Mouse (Mus musculus) neural tube, embryonic 10.5 days (tissue): ENCODE data around the gene Epop.
A peak's percentile ranks its signal among the peaks of the same experiment; 100 is the strongest.
"Not testable (repeated sequence)": the region's sequence is repeated elsewhere in the genome, so short reads cannot be mapped to it uniquely, and the experiment has no call there.

ENCODE experiments used
- DNase-seq: peaks from one replicate; pipeline ENCODE4 v3.0.0-alpha.2; 2017; ENCODE audit warnings: low spot score; ENCODE audit errors: extremely low spot score

The Epop gene

DNA sequence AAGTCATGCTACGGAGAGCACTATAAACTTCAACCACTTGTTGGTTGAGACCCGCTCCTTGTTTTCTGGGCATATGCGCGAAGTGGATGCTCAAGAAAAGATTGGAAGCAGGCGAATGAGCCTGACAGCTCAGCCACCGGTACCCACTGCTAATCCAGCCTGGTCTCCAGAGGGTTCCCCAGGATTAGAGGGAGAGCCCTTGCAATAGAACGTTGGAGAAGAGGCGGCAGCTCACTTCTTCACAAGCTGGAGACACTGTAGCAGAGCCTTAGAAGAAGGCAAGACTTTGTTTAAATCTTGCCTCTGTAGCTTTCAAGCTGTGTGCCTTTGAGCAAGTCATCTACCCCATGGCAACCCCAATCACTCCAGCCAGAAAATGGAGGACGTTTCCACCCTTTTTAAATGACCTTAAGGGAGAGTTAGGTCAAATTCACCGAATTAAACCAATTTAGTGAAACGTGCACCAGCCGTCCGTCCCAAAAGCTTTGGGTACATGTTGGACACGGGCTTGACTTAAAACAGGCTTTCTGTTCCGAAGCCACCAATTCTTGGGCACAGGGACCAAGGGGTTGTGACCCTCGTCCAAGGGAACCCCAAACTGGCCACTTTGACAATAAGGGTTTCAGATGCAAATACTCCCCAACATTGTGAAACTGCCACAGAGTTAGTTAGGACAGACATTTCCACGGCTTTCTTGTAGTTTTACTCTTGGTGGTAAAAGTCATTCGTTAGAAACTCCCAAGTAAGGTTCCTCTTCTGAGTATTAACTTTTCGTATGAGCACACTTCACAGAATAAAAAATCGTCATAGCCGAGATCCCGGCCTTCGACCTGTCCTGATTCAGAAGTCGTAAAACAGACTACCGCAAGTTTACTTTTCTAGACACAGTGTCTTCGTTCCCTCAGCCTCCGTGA is 31.5 kb upstream of the Epop start:
- DNase-seq: peak; percentile 34

DNA sequence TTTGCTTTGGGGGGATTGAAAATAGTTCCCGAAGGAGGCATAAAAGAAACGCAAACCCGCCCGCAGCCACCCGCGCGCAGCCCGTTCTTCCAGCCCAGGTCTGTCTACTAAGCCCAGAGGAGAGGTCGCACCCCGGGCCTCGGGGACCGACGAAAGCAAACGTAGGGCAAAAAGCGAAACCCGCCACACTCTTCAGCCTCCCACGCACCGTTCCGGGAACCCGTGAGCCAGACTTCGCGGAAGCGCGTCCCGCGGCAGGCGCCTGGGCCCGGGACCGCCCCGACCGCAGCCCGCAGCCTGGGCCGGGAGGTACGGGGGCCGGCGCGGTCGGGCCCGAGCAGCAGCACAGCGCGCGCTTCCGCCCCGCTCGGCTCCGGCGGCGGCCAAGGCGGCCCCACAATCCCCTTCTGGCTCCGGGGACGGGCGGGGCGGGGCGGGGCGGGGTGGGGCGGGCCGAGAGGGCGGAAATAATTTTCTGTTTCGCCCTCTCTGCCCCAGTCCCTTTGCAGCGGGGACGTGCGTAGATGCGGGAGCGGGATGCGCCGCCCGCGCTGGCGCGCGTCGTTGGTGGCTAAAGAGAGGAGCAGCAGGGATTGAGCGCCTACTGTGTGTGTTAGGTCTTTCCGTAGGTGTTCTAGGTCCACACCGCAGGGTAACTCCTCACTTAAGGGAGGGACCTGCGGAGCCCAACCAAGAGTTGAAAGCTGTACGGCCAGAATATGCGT is 30.6 kb upstream of the Epop start:
- peak; percentile 84 for DNase-seq

DNA sequence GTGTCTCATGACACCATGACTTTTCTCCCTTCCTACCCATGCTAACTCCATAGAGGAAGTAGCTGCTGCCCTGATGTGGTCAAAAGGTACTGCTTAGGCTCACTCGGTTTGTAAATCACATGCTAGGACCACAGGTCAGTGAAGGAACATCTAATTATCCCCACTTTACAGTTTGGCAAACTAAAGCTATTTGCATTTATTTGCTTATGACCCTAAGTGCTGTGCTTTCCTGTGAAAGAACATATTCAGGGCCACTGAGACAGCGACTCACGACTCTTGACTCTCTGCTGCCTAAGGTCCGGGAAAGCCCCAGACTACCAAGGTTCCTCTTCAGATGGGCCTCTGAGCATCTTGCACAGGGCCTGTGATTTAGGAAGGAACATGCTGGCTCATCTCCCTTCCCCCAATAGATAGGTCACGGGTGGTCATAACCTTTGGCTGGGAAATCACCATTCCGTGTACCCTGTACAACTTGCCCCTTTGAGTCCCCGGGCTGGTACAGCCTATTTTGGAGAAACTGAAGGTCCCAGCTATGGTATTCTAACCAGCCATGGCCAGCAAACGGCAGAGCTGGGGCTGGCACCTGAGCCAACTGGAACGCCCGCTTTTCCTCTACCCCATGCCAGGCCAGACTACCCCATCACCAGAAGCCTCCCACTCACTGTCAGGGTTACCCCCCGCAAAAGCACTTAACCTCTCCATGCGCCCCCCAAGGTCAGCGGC is 29.9 kb upstream of the Epop start:
- DNase-seq: no peak

DNA sequence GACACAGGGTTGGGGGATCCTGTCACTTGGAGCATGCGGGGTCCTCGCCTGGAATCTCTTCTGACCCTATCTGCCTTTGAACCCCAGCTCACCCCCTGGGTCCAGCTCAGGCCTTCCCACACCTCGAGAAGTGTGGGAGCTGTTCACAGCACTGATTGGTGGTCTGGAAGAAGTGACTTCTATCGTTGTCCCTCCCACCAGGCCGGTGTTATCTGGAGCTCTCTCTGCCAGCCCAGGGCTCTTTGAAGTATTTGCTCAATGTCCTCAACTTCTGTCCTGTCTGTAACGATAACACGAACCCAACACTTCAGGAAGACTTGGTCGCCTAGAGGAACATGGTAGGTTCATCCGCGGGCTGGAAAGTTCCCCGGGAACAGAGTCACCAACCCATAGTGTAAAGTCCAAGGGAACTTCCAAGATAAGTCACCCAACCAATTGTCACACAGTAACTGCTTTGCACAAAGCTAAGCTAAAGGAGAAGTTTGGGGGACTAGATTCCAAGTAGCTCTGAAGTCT is 29.3 kb upstream of the Epop start:
- no peak for DNase-seq

DNA sequence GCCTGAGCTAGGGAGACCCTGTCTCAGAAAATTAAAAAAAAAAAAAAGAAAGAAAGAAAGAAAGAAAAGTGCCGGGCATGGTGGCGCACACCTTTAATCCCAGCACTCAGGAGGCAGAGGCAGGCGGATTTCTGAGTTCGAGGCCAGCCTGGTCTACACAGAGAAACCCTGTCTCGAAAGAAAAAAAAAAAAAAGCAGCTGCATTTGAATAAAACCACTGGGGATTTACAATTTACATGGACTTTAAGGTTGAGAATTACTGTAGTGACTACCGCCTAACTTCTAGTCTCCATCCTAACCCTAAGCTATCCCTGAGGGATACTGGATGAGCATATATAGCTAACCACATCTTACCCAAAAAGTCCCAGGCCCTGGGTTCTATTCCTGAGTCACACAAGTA is 28.5 kb upstream of the Epop start:
- DNase-seq: not testable (repeated sequence)

DNA sequence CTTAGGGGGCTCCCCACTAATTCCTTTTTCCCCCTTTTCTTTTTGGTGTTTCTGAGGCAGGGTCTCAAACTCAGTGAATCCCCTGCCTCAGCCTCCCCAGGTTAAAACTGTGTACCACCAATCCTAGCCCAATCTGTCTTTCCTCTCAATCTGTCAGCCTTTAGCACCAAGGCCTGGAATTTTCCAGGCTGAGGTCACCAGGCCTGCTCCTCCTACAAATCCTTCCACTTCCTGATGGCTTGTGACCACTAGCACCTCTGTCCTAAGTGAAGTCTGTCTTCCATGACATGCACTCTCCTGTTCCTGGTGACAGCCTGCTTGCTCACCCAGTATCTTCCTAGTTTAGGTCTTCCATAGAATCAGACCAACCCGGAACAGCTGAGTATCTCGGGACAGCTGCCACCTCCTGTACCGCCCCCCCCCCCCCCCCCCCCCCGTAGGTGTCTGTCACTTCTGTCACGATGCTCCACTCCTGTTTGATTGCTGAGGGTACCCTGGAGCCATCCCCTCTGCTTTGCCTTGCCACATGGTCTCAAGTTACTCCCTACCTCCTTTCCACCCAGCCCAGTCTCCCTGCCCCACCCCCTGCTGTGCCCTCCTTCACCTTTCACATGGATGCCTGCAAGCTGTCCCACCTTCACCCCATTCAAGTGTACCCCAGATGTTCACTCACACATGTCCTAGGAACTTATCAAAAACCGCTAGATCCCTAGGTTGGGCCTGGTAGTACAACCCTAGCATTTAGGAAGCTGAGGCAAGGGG is 27.9 kb upstream of the Epop start:
- no peak for DNase-seq

DNA sequence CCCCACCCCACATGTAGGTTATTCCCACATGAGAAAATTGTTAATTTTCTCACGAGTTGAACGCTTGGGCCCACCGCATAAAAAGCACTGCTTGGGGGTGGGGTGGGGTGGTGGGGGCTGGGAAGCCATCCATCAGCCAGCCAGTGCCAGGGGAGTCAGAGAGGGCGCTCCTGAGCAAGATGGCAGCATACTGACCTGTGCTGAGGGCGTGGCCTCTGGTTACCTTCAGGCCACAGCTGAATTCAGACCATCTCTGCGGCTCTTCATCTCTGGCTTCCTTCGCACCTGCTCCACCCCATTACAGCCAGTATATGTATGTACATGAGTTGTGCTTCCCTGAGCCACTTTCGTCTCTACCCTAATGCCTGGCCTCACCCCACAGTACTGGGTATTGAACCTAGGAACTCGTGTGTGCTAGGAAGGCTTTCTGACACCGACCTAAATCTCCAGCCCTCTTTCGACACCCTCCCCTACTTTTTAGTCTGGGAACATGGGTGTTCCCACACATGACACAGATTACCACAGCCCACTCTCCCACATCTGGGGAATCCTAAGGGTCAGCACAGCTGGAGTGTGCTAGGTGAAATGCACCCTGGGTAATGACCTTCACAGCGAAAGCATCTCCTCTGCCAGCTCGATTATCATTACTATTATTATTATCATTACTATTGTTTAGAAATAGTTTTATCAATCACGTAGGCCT is 26.9 kb upstream of the Epop start:
- no peak for DNase-seq

DNA sequence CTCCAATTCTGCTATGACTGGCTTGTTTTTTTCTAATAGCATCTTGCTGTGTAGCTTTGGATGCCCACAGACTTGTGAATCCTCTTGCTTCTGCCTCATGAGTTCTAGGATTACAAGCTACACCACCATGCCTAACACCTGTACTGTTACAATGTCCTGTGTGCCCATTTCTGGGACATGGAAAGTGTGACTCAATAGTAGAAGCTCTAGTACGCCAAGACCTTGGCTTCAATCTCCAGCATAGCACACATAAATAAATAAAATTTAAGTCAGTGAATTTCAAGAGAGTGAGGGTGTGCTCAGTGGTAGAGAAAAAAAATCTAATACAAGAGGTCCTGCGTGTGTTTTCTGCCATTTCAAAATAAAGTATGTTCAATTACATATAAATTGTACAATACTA is 24.7 kb upstream of the Epop start:
- DNase-seq: no peak

DNA sequence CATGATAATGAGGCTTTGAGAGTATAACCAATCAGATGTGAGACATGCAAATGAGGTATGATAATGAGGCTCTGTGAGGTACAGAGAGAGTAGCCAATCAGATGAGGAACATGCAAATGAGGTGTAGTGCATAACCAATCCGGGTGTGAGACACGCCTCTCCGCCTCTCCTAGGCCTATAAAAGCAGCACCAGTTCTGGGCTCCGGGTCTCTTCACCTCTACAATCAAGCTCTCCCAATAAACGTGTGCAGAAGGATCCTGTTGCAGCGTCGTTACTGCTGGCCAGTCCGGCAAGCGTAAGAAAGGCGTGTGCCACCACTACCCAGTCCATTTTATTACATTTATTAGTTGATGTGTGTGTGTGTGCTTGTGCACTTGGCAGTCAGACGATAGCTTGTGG is 23.9 kb upstream of the Epop start:
- DNase-seq: not testable (repeated sequence)

DNA sequence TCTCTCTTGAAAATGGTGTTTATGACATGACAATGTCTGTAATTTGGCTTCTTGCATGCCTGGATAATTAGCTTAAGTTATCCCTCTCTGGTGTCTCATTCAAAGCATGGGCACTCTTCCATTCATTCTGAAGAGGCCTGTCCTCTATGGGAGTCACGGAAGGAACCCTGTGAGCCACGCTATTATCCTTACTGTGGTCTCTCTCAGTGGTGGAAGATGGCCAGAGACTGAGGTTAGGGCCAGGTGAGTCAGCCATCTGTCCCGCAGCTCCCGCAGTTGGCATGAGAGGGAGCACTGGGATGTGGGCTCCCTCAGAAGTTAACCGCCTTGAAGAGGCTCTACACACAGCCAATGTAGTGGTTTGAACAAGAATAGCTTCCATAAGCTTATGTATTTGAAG is 20.8 kb upstream of the Epop start:
- no peak for DNase-seq

DNA sequence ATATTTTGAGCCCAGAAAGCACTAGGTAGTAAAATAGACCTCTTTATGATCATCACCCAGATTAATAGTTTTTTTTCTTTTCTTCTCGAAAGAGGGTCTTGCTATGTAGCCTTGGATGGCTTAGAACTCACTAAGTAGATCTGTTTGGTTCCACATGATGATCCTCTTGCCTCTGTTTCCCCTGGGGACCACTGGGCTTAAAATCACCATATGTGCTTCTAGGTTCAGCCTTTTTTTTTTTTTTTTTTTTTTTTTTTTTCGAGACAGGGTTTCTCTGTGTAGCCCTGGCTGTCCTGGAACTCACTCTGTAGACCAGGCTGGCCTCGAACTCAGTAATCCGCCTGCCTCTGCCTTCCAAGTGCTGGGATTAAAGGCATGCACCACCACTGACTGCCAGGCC is 19.0 kb upstream of the Epop start:
- not testable (repeated sequence) for DNase-seq

DNA sequence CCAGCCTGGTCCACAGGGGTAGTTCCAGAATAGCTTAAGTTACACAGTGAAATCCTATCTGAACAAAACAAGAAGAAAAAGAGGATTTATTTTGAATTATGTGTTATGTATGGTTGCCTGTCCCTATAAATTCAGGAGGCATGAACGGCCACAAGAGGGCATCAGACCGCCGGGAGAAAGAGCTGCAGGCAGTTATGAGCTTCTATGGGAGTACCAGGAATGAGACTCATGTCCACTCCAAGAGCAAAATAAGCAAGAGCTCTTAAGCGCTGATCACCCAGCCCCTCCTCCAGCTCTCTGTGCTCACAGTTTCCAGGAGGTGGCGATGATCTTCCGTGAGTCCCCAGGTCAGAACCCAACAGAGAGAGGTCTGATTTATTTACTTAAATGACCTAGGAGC is 15.3 kb upstream of the Epop start:
- peak; percentile 61 for DNase-seq

DNA sequence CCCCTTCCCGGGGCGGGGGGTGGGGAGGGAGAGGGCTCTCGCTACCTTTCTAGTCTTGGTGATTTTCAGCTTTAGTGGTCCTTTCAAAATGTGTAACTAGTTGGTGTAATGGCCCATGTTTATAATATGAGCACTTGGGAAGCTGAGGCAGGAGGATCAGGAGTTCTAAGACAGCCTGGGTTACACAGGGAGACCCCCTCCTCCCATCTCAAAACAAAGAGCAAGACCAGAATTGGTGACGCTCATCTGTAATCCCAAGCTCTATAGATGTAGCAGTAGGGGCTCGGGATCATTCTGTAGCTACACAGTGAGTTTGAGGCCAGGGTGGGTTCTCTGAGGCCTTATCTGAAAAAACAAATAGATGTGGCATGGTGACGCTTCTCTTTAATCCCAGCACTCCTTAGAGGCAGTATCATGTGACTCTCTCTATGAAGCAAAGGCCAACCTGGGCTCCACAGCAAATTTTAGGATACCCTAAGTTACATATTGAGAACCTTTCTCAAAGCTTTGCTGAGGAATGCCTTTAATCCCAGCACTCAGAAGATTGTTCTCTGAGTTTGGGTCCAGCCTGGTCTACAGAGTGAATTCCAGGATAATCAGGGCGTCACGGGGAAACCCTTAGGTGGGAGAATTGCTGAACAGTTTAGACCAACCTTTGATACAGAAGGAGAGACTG is 14.0 kb upstream of the Epop start:
- no peak for DNase-seq

DNA sequence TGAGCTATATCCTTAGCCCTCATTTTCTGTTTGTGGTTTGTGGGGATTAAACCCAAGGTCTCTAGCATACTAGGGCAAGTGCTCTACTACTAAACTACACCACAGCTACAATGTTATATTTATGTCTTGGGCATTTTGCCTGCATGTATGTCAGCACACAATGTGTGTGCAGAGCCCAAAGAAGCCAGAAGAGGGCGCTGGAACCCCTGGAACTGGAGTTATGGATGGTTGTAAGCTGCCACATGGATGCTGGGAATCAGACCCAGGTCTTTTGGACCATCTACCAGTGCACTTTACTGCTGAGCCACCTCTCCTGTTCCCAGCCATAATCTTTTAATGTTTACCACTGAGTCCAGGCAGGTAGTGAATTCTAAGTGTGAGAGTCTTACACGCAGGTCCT is 13.2 kb upstream of the Epop start:
- DNase-seq: no peak

DNA sequence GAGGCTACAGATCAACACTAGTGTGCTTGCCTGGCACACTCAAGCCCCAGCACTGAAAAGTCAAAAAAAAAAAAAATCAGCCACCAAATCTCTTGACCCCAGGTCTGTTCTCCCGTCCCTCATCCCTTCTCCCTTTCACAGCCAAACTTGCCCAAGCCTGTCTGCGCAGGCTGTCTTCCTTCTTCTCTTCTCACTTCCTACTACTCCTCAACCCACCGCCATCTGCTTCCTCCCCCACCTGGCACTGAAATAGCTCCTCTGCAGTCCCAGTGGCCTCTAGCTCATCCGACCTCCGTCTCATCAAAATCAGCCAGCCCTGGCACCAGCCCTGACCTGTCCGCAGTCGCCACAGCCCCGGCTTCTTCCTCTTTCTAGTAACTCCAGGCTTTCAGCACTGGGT is 12.2 kb upstream of the Epop start:
- DNase-seq: no peak

DNA sequence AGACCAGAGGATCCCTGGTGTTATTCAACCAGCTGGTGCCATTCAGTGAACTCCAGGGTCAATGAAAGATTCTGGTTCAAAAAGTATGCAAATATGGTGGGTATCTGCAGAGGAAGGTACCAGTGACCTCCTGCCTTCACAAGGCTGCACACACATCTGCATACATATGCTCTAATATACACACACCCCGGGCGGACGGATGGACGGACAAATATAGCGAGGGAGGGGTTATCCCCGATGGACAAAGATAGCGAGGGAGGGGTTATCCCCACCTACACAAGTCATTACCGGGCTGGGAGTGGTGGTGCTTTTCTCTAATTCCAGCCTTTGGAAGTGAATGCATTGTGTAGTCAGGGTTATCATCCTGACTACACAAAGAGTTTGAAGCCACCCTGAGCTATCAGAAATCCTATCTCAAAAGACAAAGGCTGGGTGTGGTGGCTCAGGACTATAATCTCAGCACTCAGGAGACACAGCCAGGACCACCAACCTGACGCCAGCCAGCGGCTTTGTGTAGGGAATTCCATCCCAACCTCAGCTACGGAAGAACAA is 6.0 kb upstream of the Epop start:
- no peak for DNase-seq

DNA sequence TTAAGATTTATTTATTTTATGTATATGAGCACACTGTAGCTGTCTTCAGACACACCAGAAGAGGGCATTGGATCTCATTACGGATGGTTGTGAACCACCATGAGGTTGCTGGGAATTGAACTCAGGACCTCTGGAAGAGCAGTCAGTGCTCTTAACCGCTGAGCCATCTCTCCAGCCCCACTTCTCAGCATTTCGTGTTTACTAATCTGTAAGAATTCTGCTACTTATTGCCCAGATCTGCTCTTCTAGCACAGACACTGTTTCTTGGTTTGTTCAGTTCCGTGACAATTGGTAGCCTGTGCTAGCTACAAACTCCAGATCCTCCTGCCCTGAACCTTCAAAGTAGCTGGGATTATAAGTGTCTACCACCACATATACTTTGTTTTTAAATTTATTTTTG is 2.9 kb upstream of the Epop start:
- not testable (repeated sequence) for DNase-seq

DNA sequence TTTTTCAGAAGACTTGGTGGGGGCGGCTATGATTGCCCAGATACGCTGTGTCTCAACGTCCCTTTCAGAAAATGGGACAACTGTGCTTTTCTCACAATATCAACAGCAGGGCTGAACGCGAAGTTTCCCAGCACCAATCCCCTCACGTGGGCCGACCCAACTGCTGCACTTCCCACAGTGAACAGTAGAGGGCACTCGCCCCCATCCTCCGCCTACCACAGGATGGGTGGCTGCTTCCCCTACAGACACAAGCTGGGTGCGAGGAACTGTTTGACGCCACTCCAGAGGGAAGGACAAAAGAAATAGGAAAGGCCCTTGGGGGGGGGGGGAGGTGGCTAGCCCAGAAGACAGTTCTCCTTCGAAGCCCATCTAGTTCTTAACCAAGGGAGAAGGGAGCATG is 2.4 kb upstream of the Epop start:
- DNase-seq: peak; percentile 88

DNA sequence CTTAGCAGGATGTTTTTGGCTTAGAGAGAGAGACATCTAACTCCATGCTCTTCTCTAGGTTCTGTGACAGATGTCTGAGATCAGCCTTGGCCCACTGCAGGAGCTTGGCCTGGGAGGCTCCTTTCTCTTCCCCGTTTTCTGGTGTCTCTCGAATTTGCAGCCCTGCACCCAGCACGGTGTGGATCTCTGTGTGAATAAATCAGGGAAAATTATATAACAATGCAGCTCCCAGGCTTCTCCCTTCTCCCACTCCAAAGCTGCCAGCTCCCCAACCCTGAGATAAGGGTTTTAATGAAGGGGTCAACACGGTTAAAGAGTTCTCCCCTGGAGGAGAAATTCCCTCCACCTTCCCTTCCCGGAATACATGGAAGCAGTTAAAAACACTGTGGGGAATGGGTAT is 2.0 kb upstream of the Epop start:
- peak; percentile 15 for DNase-seq

DNA sequence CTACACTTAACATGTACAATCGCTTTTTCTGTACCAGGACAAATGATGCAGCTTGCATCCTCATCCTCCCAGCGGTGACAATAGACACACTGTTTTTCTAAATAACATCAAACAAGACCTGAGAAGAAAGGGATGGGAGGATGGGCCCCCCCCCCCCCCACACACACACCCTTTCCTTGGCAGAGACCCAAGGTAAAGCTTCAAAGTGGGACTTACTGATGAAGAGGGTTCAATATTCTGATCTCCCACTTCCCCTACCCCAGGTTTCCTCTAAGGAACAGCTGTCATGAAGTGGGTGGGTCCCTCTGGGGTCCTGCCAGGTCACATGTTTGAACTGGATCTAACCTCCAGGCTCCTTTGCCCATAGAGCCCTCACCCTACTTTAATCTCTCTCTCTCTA is 1.5 kb upstream of the Epop start:
- DNase-seq: no peak
